Mouse (Mus musculus) hindbrain, embryonic 10.5 days (tissue): Measurements from ENCODE around the gene Fbxo47. TPM values are rescaled to one million over a fixed set of nuclear protein-coding genes. Genes with fewer than 3 reads are reported as not detected.

Experiments
- DNase-seq: peaks from one replicate; pipeline ENCODE4 v3.0.0-alpha.2; 2017; ENCODE audit warnings: low spot score
- H3K27ac ChIP-seq: fragments of 300-500 bp; sonication (generic); 2 replicates; pipeline ENCODE4 v1.5.1; 2016; ENCODE audit warnings: mild to moderate bottlenecking, moderate library complexity
- H3K27me3 ChIP-seq: fragments of 300-500 bp; sonication (generic); 2 replicates; pipeline ENCODE4 v1.6.1; 2016; ENCODE audit warnings: mild to moderate bottlenecking; ENCODE audit not compliant: poor library complexity, insufficient read depth, severe bottlenecking
- H3K36me3 ChIP-seq: fragments of 300-500 bp; sonication (generic); 2 replicates; pipeline ENCODE4 v1.6.1; 2016; ENCODE audit warnings: mild to moderate bottlenecking, moderate library complexity
- H3K4me1 ChIP-seq: fragments of 300-500 bp; sonication (generic); replicated peaks from 2 replicates; pipeline ENCODE4 v1.6.1; 2016; ENCODE audit warnings: mild to moderate bottlenecking
- H3K4me3 ChIP-seq: fragments of 300-500 bp; sonication (generic); 2 replicates; pipeline ENCODE4 v1.5.1; 2016; ENCODE audit warnings: mild to moderate bottlenecking, moderate library complexity
- H3K9me3 ChIP-seq: fragments of 300-500 bp; sonication (generic); 2 replicates; pipeline ENCODE4 v1.6.1; 2016; ENCODE audit warnings: mild to moderate bottlenecking, moderate library complexity
- WGBS: fragments of 180-500 bp; shearing (Covaris S2); methylation state at CpG from one replicate; pipeline ENCODE4 v1.1.7; 2016; 5-methylcytosine and 5-hydroxymethylcytosine counted together
- polyA plus RNA-seq: library from polyadenylated mRNA; unstranded; fragments of >200 nt; fragmentation: Nextera tagmentation; extraction: Ambion mirVana; gene quantifications from 2 replicates; pipeline ENCODE4 v1.2.1, GENCODE M21; 2016

Fbxo47 gene
- polyA plus RNA-seq, 1 experiment from 2014 or later, result 1.0 TPM

- H3K4me3 ChIP-seq, result peak overlapping the region; percentile 26; the same call in 1 of the 2 replicates
- no peaks in the 10 kb centered on the region for H3K9me3 ChIP-seq
- 53% methylated on average over 15 of the region's 15 CpGs for WGBS
- no peaks in the 10 kb centered on the region for H3K27me3 ChIP-seq
- H3K27ac ChIP-seq, result peak overlapping the region; percentile 68
- no peak for DNase-seq
- H3K36me3 ChIP-seq, result peaks cover 33% of the 10 kb centered on the region
- peaks cover 88% of the 10 kb centered on the region for H3K4me1 ChIP-seq
Measured at GRCm38 (mm10) chr11:97805662-97806612, 78.0 kb downstream of the Fbxo47 start.

DNA sequence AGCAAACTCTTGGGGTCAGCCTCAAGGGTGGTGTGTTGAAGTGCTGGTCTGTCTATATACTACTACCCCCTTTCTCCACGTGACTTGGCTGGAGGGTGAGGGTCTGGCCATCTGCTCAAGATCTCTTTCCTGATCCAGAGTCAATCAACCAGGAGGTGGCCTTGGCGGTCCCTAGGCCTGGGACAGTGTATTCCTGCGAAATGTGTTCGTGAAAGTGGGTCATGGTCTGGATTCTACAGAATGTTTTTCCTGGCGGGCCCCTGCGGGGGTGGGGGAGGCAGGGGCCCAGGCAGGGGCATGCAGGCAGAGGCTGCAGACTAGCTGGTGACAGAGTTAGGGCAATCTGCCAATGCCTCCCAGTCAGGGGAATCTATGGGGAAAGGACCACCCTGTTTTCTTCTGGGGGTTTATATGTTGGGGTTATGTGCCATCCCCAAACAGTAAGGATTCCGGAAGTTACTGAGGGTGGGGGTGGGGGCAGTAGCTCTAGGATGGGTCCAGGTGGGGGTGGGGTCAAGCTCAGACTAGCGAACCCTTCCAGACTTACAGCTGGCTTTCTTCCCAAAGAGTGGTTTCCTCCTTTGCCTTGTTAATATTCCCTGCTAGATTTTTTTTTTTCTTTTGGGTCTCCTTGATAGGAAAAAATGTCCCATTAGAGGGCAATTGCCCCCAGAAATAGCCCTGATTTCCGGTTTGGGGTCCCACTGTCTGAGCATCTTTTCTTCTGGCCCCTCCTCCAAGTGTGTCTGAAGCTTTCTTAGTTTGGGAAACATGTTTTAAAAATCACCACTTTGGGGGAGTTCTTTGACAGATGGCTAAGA lies 78.9 kb downstream of the Fbxo47 start:
- DNase-seq, result no peak
- peak overlapping the region; percentile 68 for H3K27ac ChIP-seq
- H3K27me3 ChIP-seq, result no peaks in the 10 kb centered on the region
- peaks cover 33% of the 10 kb centered on the region for H3K36me3 ChIP-seq
- H3K9me3 ChIP-seq, result no peaks in the 10 kb centered on the region
- peaks cover 83% of the 10 kb centered on the region for H3K4me1 ChIP-seq
- WGBS, result 38% methylated on average over 9 of the region's 9 CpGs
- H3K4me3 ChIP-seq, result peak overlapping the region; percentile 26; the same call in 1 of the 2 replicates

GRCm38 (mm10) chr11:97803847-97804246 lies 80.1 kb downstream of the Fbxo47 start:
- Histone ChIP-seq H3K4me1 (peaks cover 80% of the 10 kb centered on the region), H3K36me3 (peaks cover 22% of the 10 kb centered on the region), H3K9me3 (no peaks in the 10 kb centered on the region), H3K27me3 (no peaks in the 10 kb centered on the region), H3K27ac (peak overlapping the region; percentile 68; the same call in 1 of the 2 replicates), H3K4me3 (no peak overlapping the region)
- WGBS, result 77% methylated on average over 5 of the region's 5 CpGs
- DNase-seq, result no peak

Other genes with a start within 250 kb of the Fbxo47 start
- 2.1 and 2.2 TPM in 2 replicates for gene Mllt6, start 220.7 kb downstream of the Fbxo47 start, polyA plus RNA-seq
- 18.3 and 24.0 TPM in 2 replicates for gene Cisd3, start 198.3 kb downstream of the Fbxo47 start, polyA plus RNA-seq
- gene Pcgf2, start 183.7 kb downstream of the Fbxo47 start, polyA plus RNA-seq, result 15.6 and 17.0 TPM in 2 replicates
- gene Psmb3, start 180.8 kb downstream of the Fbxo47 start, polyA plus RNA-seq, result 642 and 643 TPM in 2 replicates
- gene Pip4k2b, start 139.4 kb downstream of the Fbxo47 start, polyA plus RNA-seq, result 1.8 and 2.0 TPM in 2 replicates
- gene Cwc25, start 117.6 kb downstream of the Fbxo47 start, polyA plus RNA-seq, result 19.4 and 20.6 TPM in 2 replicates
- gene 1700001P01Rik, start 108.2 kb downstream of the Fbxo47 start, polyA plus RNA-seq, result 0.37 and 0.80 TPM in 2 replicates
- gene Rpl23, start 101.7 kb downstream of the Fbxo47 start, polyA plus RNA-seq, result 381 and 439 TPM in 2 replicates
- 77.7 and 90.1 TPM in 2 replicates for gene Lasp1, start 85.2 kb downstream of the Fbxo47 start, polyA plus RNA-seq
- 10.0 and 12.3 TPM in 2 replicates for gene B230217C12Rik, start 43.4 kb downstream of the Fbxo47 start, polyA plus RNA-seq
- gene Plxdc1, start 102.3 kb upstream of the Fbxo47 start, polyA plus RNA-seq, result 0.11 and 0.24 TPM in 2 replicates
- gene Arl5c, start 112.0 kb upstream of the Fbxo47 start, polyA plus RNA-seq, result 13.3 and 16.2 TPM in 2 replicates
- 7.6 and 22.9 TPM in 2 replicates for gene Cacnb1, start 138.9 kb upstream of the Fbxo47 start, polyA plus RNA-seq
- gene Rpl19, start 142.6 kb upstream of the Fbxo47 start, polyA plus RNA-seq, result 1,011 and 1,145 TPM in 2 replicates
- 1.1 and 1.5 TPM in 2 replicates for gene Stac2, start 169.3 kb upstream of the Fbxo47 start, polyA plus RNA-seq